Mouse (Mus musculus) lung, postnatal 10 days (tissue): ENCODE data around the gene Opcml.
A peak's percentile ranks its signal among the peaks of the same experiment; 100 is the strongest.

Experiments used
- DNase-seq: peaks from one replicate; pipeline ENCODE4 v3.0.0; 2021

The Opcml gene

DNA sequence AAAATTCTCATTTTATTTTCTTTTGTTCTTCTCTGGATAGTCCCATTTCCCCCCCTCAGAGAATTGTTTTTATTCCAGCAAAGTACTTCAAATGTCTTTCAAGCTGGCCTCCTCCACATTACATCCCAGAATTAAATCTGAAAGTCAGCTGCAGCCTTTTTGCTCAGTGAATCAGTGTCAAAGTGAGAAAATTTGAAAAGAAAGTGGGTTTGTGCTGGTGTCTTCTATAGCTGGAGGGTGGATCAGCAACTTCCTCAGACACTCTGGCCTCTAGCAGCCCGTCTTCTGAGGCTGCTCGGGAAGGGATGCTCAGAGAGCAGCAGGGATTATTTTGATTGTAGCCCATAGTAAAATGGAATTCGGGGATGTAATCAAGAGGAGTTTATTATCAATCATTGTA lies 81.0 kb downstream of the Opcml start:
- no peak for DNase-seq

GRCm38 (mm10) chr9:27889636-27890035 lies 99.1 kb downstream of the Opcml start:
- DNase-seq: no peak

DNA sequence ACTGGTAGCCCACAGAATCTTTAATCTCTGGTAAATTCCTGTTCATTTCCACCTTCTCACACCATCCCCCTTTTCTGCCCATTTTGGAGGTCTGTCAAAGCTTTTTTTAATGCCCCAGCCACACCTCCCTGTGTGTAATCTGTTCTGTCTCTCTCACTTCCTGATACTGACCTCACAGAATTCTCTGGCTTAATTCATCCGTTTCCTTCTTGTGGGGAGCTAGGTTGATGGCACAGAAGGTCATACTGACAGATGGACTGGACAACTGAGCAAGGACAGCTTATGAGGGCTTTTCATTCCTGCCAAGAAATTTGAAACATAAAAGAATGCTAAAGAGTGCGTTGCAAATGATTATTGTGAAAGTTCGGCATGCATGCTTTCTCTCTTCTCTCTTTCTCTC lies 126.7 kb downstream of the Opcml start:
- no peak for DNase-seq

DNA sequence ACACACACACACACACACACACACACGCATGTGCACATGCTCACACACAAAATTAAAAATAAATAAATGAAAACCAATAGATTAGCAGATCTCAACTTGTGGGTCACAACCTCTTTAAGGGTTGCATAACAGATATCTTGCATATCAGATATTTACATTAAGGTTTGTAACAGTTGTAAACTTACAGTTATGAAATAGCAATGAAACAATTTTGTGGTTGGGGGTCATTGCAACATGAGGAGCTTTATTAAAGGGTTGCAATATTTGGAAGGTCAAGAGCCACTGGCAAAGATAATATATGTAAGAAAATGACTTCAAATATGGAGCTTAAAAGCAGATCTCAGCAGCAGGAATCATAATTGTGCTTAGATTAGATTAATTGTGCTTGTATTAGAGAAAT lies 132.9 kb downstream of the Opcml start:
- DNase-seq: no peak

GRCm38 (mm10) chr9:27923945-27924825 lies 133.6 kb downstream of the Opcml start:
- no peak for DNase-seq

GRCm38 (mm10) chr9:27925650-27926049 lies 135.1 kb downstream of the Opcml start:
- DNase-seq: no peak

- DNase-seq: no peak
Observed at GRCm38 (mm10) chr9:27937253-27937652, 146.7 kb downstream of the Opcml start.

DNA sequence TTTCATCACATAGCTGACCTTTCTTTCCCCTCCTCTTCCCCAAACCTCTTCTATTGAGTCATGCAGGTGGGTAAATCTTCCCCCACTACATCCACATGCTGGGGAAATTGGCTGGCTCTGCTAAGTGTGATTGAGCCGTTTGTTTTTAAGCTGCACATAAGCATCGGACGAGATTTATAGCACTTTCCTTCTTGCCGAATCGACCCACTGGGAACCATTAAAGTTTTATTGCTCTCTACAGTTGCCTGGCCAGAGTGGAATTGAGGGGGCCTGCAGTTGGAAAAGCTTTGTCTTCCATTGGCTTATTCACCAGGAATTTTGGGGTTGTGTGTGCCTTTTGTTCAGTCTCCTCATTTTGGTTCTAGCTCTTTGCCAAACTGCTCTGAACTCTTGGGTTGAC lies 147.1 kb downstream of the Opcml start:
- no peak for DNase-seq

DNA sequence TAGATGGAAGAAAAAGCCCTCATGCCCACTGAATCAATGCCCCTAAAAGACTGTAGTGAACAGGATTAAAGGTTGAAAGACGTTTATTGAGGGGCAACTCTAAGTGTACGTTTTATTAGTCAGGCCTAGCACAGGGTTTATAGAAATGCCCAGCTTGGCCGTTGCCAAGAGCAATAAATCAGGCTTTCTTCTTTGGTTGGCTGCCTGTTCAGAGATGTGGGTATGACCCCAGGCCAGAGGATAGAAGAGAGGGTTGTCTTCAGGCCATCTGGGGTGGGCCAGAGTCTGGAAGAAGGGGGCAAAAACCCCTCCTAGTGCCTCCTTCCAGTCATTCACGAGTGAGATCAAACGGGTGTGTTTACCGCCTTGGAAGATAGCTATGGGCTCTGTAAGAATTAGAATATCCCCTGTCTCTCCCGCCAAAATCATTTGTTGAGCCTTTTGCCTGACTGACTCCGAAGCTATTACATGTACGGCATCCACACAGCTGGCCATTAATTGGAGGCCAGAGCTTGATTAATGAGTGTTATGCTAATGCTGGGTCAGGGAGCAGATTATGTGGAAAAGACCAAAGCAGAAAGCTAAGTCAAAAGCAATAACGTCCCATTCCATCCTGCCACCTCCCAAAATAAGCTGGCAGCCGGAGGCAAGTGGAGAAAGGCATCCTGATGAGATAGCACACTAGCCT lies 154.9 kb downstream of the Opcml start:
- DNase-seq: no peak

DNA sequence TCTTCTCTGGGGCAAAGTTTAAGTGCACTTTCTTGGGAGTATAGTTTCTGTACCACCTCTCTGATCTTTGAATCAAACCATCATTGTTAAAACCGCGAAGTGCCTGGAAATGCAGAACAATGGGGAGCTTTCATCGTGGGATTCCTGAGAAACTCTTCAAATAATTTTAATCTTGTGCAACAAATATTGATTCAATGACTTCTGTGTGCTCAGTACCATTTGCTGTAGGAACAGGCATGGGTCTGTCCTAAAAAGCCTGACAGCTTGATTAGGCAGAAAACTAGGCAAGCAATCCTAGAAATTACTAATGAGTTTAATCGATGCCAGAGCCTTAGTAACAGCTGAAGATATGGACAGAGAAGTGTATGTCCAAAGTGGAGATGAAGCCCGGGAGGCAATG lies 160.5 kb downstream of the Opcml start:
- DNase-seq: no peak

DNA sequence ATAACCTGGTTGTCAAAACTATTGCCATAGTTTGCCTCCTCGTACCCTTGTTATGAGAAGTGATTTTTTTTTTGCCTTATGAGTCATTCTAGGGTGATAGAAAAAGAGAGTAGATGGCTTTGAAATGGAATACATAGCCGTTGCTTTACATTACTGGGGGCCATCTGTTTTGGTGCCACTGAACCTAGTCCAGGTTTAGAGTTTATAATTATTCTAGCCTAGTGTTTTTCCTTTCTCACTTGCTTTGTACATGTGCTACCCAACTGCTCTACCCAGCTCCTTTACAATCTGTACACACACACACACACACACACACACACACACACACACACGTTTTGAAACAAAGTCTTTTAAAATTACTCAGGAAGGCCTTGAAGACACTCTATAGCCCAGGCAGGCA lies 171.1 kb downstream of the Opcml start:
- DNase-seq: no peak

- peak; percentile 50 for DNase-seq
Observed at GRCm38 (mm10) chr9:27963385-27963784, 172.8 kb downstream of the Opcml start.

GRCm38 (mm10) chr9:27964902-27965550 lies 174.5 kb downstream of the Opcml start:
- no peak for DNase-seq

DNA sequence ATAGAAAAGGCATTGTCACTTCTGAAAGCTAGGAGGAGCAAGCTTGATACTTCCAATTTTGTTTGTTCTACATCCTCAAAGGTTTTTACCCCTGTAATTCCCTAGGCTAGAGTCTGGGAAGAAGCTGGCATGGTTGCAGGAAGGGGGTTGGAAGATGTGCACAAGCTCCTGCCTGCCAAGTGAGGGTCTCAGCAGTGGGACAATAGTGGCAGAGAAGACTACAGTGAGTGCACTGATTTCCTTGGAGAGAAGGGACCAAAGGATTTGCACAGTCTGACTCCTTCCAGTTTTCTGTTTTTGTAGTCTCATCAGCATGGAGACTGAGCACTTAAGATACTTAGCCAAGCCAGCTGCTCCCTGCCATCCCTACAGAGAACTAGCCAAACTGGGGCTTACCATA lies 177.7 kb downstream of the Opcml start:
- DNase-seq: no peak

GRCm38 (mm10) chr9:27972293-27972692 lies 181.7 kb downstream of the Opcml start:
- DNase-seq: no peak

- no peak for DNase-seq
Observed at GRCm38 (mm10) chr9:27982576-27982975, 192.0 kb downstream of the Opcml start.

GRCm38 (mm10) chr9:27986604-27987588 lies 196.3 kb downstream of the Opcml start:
- no peak for DNase-seq

GRCm38 (mm10) chr9:27991611-27992010 lies 201.0 kb downstream of the Opcml start:
- no peak for DNase-seq

DNA sequence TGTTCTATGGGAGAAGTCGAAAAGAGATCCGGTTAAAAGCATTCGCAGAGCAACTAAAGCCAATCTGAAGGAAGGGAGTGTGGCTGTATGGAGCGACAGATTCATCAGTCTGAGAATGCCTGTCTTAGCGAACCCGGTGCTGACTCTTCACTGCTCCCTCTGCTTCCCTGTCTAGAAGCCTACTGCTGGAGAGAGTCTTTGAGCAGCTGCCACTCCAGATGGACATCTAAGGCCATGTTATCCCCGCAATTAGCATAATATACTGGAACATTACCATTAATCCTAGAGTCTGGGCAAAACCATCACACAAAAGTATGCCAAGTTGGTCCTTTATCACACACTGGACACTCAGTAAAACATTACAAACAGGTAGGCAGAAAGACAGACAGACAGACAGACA lies 206.0 kb downstream of the Opcml start:
- DNase-seq: no peak

- DNase-seq: no peak
Observed at GRCm38 (mm10) chr9:27998767-27999166, 208.2 kb downstream of the Opcml start.

DNA sequence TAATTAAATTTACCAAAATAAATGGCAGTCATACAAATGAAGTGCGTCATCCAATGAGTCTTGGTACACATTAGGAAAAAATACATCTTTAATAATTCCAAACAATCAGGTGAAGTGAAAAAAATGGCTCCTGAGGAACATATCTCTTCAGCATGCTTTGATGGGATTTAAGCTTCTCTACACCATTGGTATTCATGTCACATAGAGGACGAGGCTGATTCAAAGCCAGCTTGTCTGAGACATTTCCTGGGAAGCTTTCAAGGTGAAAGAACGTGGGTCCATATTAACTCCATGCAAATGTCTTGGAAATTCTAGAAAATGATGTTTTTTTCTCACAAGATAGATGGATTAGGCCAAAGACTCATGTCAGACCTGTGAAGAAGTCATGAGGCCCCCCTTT lies 212.6 kb downstream of the Opcml start:
- no peak for DNase-seq

DNA sequence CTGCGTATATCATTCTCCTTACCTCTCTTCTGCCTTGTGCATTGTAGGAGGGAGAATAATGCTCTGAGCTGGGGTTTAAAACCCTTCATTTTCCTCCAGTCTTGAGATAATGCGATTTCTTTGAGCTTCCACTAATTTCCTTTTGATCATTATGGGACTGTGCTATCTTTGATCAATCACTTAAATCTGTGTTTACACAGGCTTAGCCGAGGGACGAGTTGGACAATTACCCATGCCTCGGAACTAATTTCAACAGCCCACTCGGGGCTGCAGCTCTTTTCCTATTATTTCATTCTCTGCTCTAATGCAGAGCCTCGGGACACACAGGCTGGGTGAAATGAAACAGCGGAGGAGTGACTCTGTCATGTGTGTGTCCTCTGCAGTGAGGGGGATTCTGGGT lies 220.9 kb downstream of the Opcml start:
- no peak for DNase-seq

DNA sequence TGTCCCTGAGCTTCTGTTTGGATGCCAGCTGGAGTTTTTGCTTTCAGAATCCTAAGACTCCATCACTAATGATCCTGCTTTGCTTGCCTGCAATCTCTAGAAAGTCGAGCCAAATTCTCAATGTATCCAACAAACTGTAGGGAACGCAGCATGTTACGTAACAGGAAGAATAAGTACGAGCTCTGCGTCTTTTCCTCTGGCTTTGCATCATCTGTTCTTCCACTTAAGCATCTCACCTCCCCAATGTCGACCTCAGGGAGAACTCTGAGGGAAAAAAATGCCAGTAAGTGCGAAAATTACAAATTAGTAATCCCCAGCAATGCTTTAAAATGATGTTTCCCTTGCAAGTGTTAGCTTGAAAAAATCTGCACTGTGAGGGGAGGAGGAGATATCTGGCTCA lies 222.1 kb downstream of the Opcml start:
- DNase-seq: no peak
